Mouse (Mus musculus) stomach, embryonic 15.5 days (tissue): Measurements from ENCODE around the gene Kdm4b. TPM values are rescaled to one million over a fixed set of nuclear protein-coding genes. Genes with fewer than 3 reads are reported as not detected.

Experiments used
- microRNA-seq: library from miRNA; unstranded; fragments of <30 nt; microRNA quantifications from one replicate; pipeline ENCODE4, GENCODE M21; 2016
- polyA plus RNA-seq: library from polyadenylated mRNA; unstranded; fragments of >200 nt; fragmentation: Nextera tagmentation; extraction: Ambion mirVana; gene quantifications from 2 replicates; pipeline ENCODE4 v1.2.1, GENCODE M21; 2015

Gene Kdm4b
- polyA plus RNA-seq, 1 experiment from 2014 or later = 27.8 TPM

Small RNA genes lying within 50 kb of the gene (microRNA-seq; reads per million reads assigned to microRNA genes)
- gene Mir6977 = 0.58 reads per million

Other genes with a start within 250 kb of the Kdm4b start
- 99.9 and 103 TPM in 2 replicates for gene Hdgfl2, start 246.4 kb upstream of the Kdm4b start, polyA plus RNA-seq
- 0.36 TPM in 2 replicates for gene Plin4, start 216.3 kb upstream of the Kdm4b start, polyA plus RNA-seq
- 0.42 and 0.59 TPM in 2 replicates for gene Plin5, start 208.5 kb upstream of the Kdm4b start, polyA plus RNA-seq
- gene Lrg1, start 204.1 kb upstream of the Kdm4b start, polyA plus RNA-seq = 0.52 and 1.6 TPM in 2 replicates
- gene Sema6b, start 185.7 kb upstream of the Kdm4b start, polyA plus RNA-seq = 1.3 and 1.4 TPM in 2 replicates
- gene Tnfaip8l1, start 163.6 kb upstream of the Kdm4b start, polyA plus RNA-seq = 13.2 and 14.8 TPM in 2 replicates
- 112 and 113 TPM in 2 replicates for gene Mydgf, start 142.1 kb upstream of the Kdm4b start, polyA plus RNA-seq
- 33.2 and 37.5 TPM in 2 replicates for gene Dpp9, start 107.2 kb upstream of the Kdm4b start, polyA plus RNA-seq
- 12.7 and 13.0 TPM in 2 replicates for gene Fem1a, start 69.3 kb upstream of the Kdm4b start, polyA plus RNA-seq
- 6.6 and 7.8 TPM in 2 replicates for gene Ticam1, start 49.3 kb upstream of the Kdm4b start, polyA plus RNA-seq
- gene Plin3, start 33.2 kb upstream of the Kdm4b start, polyA plus RNA-seq = 90.7 and 93.1 TPM in 2 replicates
- gene Arrdc5, start 25.8 kb upstream of the Kdm4b start, polyA plus RNA-seq = not detected in 2 replicates
- gene Uhrf1, start 22.7 kb upstream of the Kdm4b start, polyA plus RNA-seq = 103 and 110 TPM in 2 replicates
- gene Ptprs, start 150.4 kb downstream of the Kdm4b start, polyA plus RNA-seq = 71.8 and 81.2 TPM in 2 replicates
- gene Znrf4, start 186.4 kb downstream of the Kdm4b start, polyA plus RNA-seq = not detected in 2 replicates
- gene Gm20219, start 228.3 kb downstream of the Kdm4b start, polyA plus RNA-seq = 9.5 and 10.7 TPM in 2 replicates